Mouse (Mus musculus): ENCODE measurements at regions not wholly inside any gene's neighbourhood (a gene's known extent, or its start where the extent isn't known, plus 50 kb on each side); places are given as distances from the start of the nearest gene placed in this dataset.

GRCm38 (mm10) chr8:112257922-112258475 lies 243.2 kb upstream of the Gm6793 start:
- TF ChIP-seq EP300 (IDR thresholded peaks at IDR 0.05), result no peak
- no peak for TF ChIP-seq CTCF (IDR thresholded peaks at IDR 0.05)

Data from lung, postnatal 0 days (tissue).